7 mouse cellular contexts compared by ENCODE assay signal in genomic region chr3:127836798-127837153, GRCm38 (mm10). TPM values are rescaled to one million over a fixed set of nuclear protein-coding genes. Genes with fewer than 3 reads are reported as not detected.
A peak's percentile ranks its signal among the peaks of the same experiment; 100 is the strongest.
DNase-seq lines count a peak whose midpoint lies in the region; ATAC-seq lines count a peak whose summit lies in the region.

No protein-coding gene starts in this region.

- no peaks in the 10 kb centered on the region for H3K36me3 ChIP-seq in lung, embryonic 15.5 days
- no peaks in the 10 kb centered on the region for H3K36me3 ChIP-seq in embryonic facial prominence, embryonic 15.5 days
- H3K36me3 ChIP-seq in intestine, embryonic 15.5 days: no peaks in the 10 kb centered on the region
- H3K36me3 ChIP-seq in neural tube, embryonic 12.5 days: no peaks in the 10 kb centered on the region

- peak overlapping the region; percentile 85 for H3K9ac ChIP-seq in lung, embryonic 15.5 days
- H3K9ac ChIP-seq in embryonic facial prominence, embryonic 15.5 days: peak overlapping the region; percentile 88
- peak overlapping the region; percentile 67 for H3K9ac ChIP-seq in intestine, embryonic 15.5 days
- peak overlapping the region; percentile 96 for H3K9ac ChIP-seq in neural tube, embryonic 12.5 days

- DNase-seq in lung, postnatal 14 days: no peak
- DNase-seq in adrenal gland, postnatal 4 days (ENCODE audit: low spot score in 2 of 2): no peak

- no peak for ATAC-seq in lung, embryonic 15.5 days (ENCODE audit: borderline replicate concordance, extremely low read depth, low FRiP score, low TSS enrichment)
- ATAC-seq in embryonic facial prominence, embryonic 15.5 days (ENCODE audit: insufficient number of reproducible peaks, low FRiP score, low TSS enrichment, low read depth): no peak
- peak; percentile 47 for ATAC-seq in intestine, embryonic 15.5 days
- ATAC-seq in neural tube, embryonic 12.5 days (ENCODE audit: low FRiP score, low read depth): no peak
- no peak for ATAC-seq in granulocyte monocyte progenitor cell, adult 5-6 weeks (replicated peaks; ENCODE audit: poor library complexity, severe bottlenecking)

- peak overlapping the region; percentile 90 for H3K27ac ChIP-seq in lung, embryonic 15.5 days
- peak overlapping the region; percentile 95 for H3K27ac ChIP-seq in embryonic facial prominence, embryonic 15.5 days (replicated peaks)
- H3K27ac ChIP-seq in intestine, embryonic 15.5 days: peak overlapping the region; percentile 95
- H3K27ac ChIP-seq in neural tube, embryonic 12.5 days: peak overlapping the region; percentile 82; the same call in 1 of the 2 replicates

- peaks cover 17% of the 10 kb centered on the region for H3K4me1 ChIP-seq in lung, embryonic 15.5 days
- peaks cover 13% of the 10 kb centered on the region; the same call in 1 of the 2 replicates for H3K4me1 ChIP-seq in embryonic facial prominence, embryonic 15.5 days
- H3K4me1 ChIP-seq in intestine, embryonic 15.5 days (replicated peaks): 0 out of 2 replicates have a peak, but pooled peaks cover 9% of the 10 kb centered on the region
- peaks cover 20% of the 10 kb centered on the region for H3K4me1 ChIP-seq in neural tube, embryonic 12.5 days

- H3K4me3 ChIP-seq in lung, embryonic 15.5 days: peak overlapping the region; percentile 82
- peak overlapping the region; percentile 72 for H3K4me3 ChIP-seq in embryonic facial prominence, embryonic 15.5 days (replicated peaks)
- peak overlapping the region; percentile 56 for H3K4me3 ChIP-seq in intestine, embryonic 15.5 days (replicated peaks)
- peak overlapping the region; percentile 91 for H3K4me3 ChIP-seq in neural tube, embryonic 12.5 days

- H3K27me3 ChIP-seq in lung, embryonic 15.5 days: no peaks in the 10 kb centered on the region
- no peaks in the 10 kb centered on the region for H3K27me3 ChIP-seq in embryonic facial prominence, embryonic 15.5 days
- no peaks in the 10 kb centered on the region for H3K27me3 ChIP-seq in intestine, embryonic 15.5 days (replicated peaks)
- H3K27me3 ChIP-seq in neural tube, embryonic 12.5 days (replicated peaks): no peaks in the 10 kb centered on the region

- H3K4me2 ChIP-seq in lung, embryonic 15.5 days: peak overlapping the region; percentile 78
- H3K4me2 ChIP-seq in embryonic facial prominence, embryonic 15.5 days (replicated peaks): peak overlapping the region; percentile 66
- H3K4me2 ChIP-seq in intestine, embryonic 15.5 days (replicated peaks): peak overlapping the region; percentile 54
- H3K4me2 ChIP-seq in neural tube, embryonic 12.5 days (replicated peaks): peak overlapping the region; percentile 91

- no peaks in the 10 kb centered on the region for H3K9me3 ChIP-seq in lung, embryonic 15.5 days
- H3K9me3 ChIP-seq in embryonic facial prominence, embryonic 15.5 days (replicated peaks): no peaks in the 10 kb centered on the region
- no peaks in the 10 kb centered on the region for H3K9me3 ChIP-seq in intestine, embryonic 15.5 days
- H3K9me3 ChIP-seq in neural tube, embryonic 12.5 days: no peaks in the 10 kb centered on the region

- WGBS in lung, embryonic 15.5 days: under 1% methylated on average over 17 of the region's 17 CpGs
- WGBS in embryonic facial prominence, embryonic 15.5 days: under 1% methylated on average over 17 of the region's 17 CpGs
- under 1% methylated on average over 17 of the region's 17 CpGs for WGBS in intestine, embryonic 15.5 days
- under 1% methylated on average over 17 of the region's 17 CpGs for WGBS in neural tube, embryonic 12.5 days

RNA-seq across cellular contexts. Expression of gene Ap1ar, which starts 0.5 kb away (rescaled TPM):
- polyA plus RNA-seq in lung, embryonic 15.5 days (2015; fragmentation: Nextera tagmentation; extraction: Ambion mirVana): 50.9 and 54.8 TPM in 2 replicates
- polyA plus RNA-seq in embryonic facial prominence, embryonic 15.5 days (2015; fragmentation: Nextera tagmentation; extraction: Ambion mirVana): 54.3 and 58.1 TPM in 2 replicates
- 97.5 and 105 TPM in 2 replicates for polyA plus RNA-seq in intestine, embryonic 15.5 days (2015; fragmentation: Nextera tagmentation; extraction: Ambion mirVana)
- polyA plus RNA-seq in neural tube, embryonic 12.5 days (2016; fragmentation: Nextera tagmentation; extraction: Ambion mirVana): 85.8 and 93.6 TPM in 2 replicates
- 56.0 and 88.6 TPM in 2 replicates for total RNA-seq in granulocyte monocyte progenitor cell, adult 5-6 weeks (2014; fragmentation: Nextera tagmentation)
- 57.4 and 59.7 TPM in 2 replicates for total RNA-seq in granulocyte monocyte progenitor cell, adult 5-6 weeks (2017)
- 10 to 100 TPM; 31.3 to 40.7 TPM for total RNA-seq in adrenal gland, postnatal 4 days (2021)

RNA-seq across cellular contexts. Expression of gene Tifa, which starts 47.2 kb away (rescaled TPM):
- polyA plus RNA-seq in lung, embryonic 15.5 days (2015; fragmentation: Nextera tagmentation; extraction: Ambion mirVana): 4.9 and 6.1 TPM in 2 replicates
- 3.6 TPM in 2 replicates for polyA plus RNA-seq in embryonic facial prominence, embryonic 15.5 days (2015; fragmentation: Nextera tagmentation; extraction: Ambion mirVana)
- polyA plus RNA-seq in intestine, embryonic 15.5 days (2015; fragmentation: Nextera tagmentation; extraction: Ambion mirVana): 24.1 and 24.7 TPM in 2 replicates
- 3.0 and 3.1 TPM in 2 replicates for polyA plus RNA-seq in neural tube, embryonic 12.5 days (2016; fragmentation: Nextera tagmentation; extraction: Ambion mirVana)
- 49.4 and 52.3 TPM in 2 replicates for total RNA-seq in granulocyte monocyte progenitor cell, adult 5-6 weeks (2014; fragmentation: Nextera tagmentation)
- 51.3 and 53.6 TPM in 2 replicates for total RNA-seq in granulocyte monocyte progenitor cell, adult 5-6 weeks (2017)
- 1 to 10 TPM; 4.8 to 6.6 TPM for total RNA-seq in adrenal gland, postnatal 4 days (2021)

RNA-seq across cellular contexts. Expression of gene Alpk1, which starts 56.4 kb away (rescaled TPM):
- 1.0 and 1.9 TPM in 2 replicates for polyA plus RNA-seq in lung, embryonic 15.5 days (2015; fragmentation: Nextera tagmentation; extraction: Ambion mirVana)
- polyA plus RNA-seq in embryonic facial prominence, embryonic 15.5 days (2015; fragmentation: Nextera tagmentation; extraction: Ambion mirVana): 1.0 and 2.4 TPM in 2 replicates
- 2.1 and 2.5 TPM in 2 replicates for polyA plus RNA-seq in intestine, embryonic 15.5 days (2015; fragmentation: Nextera tagmentation; extraction: Ambion mirVana)
- polyA plus RNA-seq in neural tube, embryonic 12.5 days (2016; fragmentation: Nextera tagmentation; extraction: Ambion mirVana): 1.3 and 1.7 TPM in 2 replicates
- 10.5 and 16.1 TPM in 2 replicates for total RNA-seq in granulocyte monocyte progenitor cell, adult 5-6 weeks (2014; fragmentation: Nextera tagmentation)
- 14.9 and 19.7 TPM in 2 replicates for total RNA-seq in granulocyte monocyte progenitor cell, adult 5-6 weeks (2017)
- 10 to 100 TPM in 1 of 2 experiments, 1 to 10 TPM in 1; 8.4 to 10.0 TPM for total RNA-seq in adrenal gland, postnatal 4 days (2021)

RNA-seq across cellular contexts. Expression of gene Fam241a, which starts 59.3 kb away (rescaled TPM):
- 8.3 and 10.4 TPM in 2 replicates for polyA plus RNA-seq in lung, embryonic 15.5 days (2015; fragmentation: Nextera tagmentation; extraction: Ambion mirVana)
- polyA plus RNA-seq in embryonic facial prominence, embryonic 15.5 days (2015; fragmentation: Nextera tagmentation; extraction: Ambion mirVana): 10.7 and 11.9 TPM in 2 replicates
- 12.3 and 13.4 TPM in 2 replicates for polyA plus RNA-seq in intestine, embryonic 15.5 days (2015; fragmentation: Nextera tagmentation; extraction: Ambion mirVana)
- 7.9 and 9.1 TPM in 2 replicates for polyA plus RNA-seq in neural tube, embryonic 12.5 days (2016; fragmentation: Nextera tagmentation; extraction: Ambion mirVana)
- total RNA-seq in granulocyte monocyte progenitor cell, adult 5-6 weeks (2014; fragmentation: Nextera tagmentation): 16.4 and 18.0 TPM in 2 replicates
- 20.0 and 28.2 TPM in 2 replicates for total RNA-seq in granulocyte monocyte progenitor cell, adult 5-6 weeks (2017)
- 1 to 10 TPM; 4.7 to 6.5 TPM for total RNA-seq in adrenal gland, postnatal 4 days (2021)
